Mouse (Mus musculus) heart, adult 2 months (tissue): ENCODE results near the gene 4833423E24Rik.

Source experiments
- CTCF ChIP-seq: fragments of 200-600 bp; IDR thresholded peaks from 2 replicates; pipeline ENCODE4 v1.8.1; 2022; ENCODE audit warnings: antibody characterized with exemption, mild to moderate bottlenecking, moderate library complexity
- EP300 ChIP-seq: fragments of 200-500 bp; IDR thresholded peaks from 2 replicates; pipeline ENCODE4 v1.6.1; 2011; ENCODE audit warnings: low read depth, low read length, control low read depth; ENCODE audit not compliant: insufficient read depth
- POLR2A ChIP-seq: fragments of 200-500 bp; IDR thresholded peaks from 2 replicates; pipeline ENCODE4 v1.6.1; 2011; ENCODE audit warnings: mild to moderate bottlenecking, low read depth, low read length, control low read depth; ENCODE audit not compliant: insufficient read depth

- no peak for TF ChIP-seq POLR2A
- TF ChIP-seq CTCF, result no peak
- no peak for TF ChIP-seq EP300
Measured at GRCm38 (mm10) chr2:85490396-85490795, 28.4 kb downstream of the 4833423E24Rik start.
